Mouse (Mus musculus) heart, postnatal 4 days (tissue): Measurements from ENCODE around the gene Ppp5c. TPM values are rescaled to one million over a fixed set of nuclear protein-coding genes. Genes with fewer than 3 reads are reported as not detected.

Experiments used
- DNase-seq: peaks from one replicate; pipeline ENCODE4 v3.0.0; 2021
- total RNA-seq, 2 experiments: library from RNA; stranded (reverse); gene quantifications; 2 replicates each; pipeline ENCODE4 v1.2.3; 2021

Ppp5c gene
- total RNA-seq, 2 experiments from 2014 or later, result 109 TPM

GRCm38 (mm10) chr7:16980348-16980747, 47.4 kb downstream of the Ppp5c start:
- peak; percentile 54 for DNase-seq

- no peak for DNase-seq
Observed at GRCm38 (mm10) chr7:16978593-16978992, 49.1 kb downstream of the Ppp5c start.

- no peak for DNase-seq
Observed at GRCm38 (mm10) chr7:16978173-16978572, 49.6 kb downstream of the Ppp5c start.

GRCm38 (mm10) chr7:16976298-16976697, 51.4 kb downstream of the Ppp5c start:
- DNase-seq, result no peak

GRCm38 (mm10) chr7:16974018-16974417, 53.7 kb downstream of the Ppp5c start:
- DNase-seq, result peak; percentile 59

GRCm38 (mm10) chr7:16971160-16971559, 56.6 kb downstream of the Ppp5c start:
- no peak for DNase-seq

GRCm38 (mm10) chr7:16968414-16968813, 59.3 kb downstream of the Ppp5c start:
- DNase-seq, result no peak

- no peak for DNase-seq
Observed at GRCm38 (mm10) chr7:16961678-16962077, 66.0 kb downstream of the Ppp5c start.

GRCm38 (mm10) chr7:16959539-16960187, 68.1 kb downstream of the Ppp5c start, which contains the start of gene Pnmal1:
Gene Pnmal1, plus strand, starts transcription at chr7:16959679.
- peak; percentile 41 for DNase-seq

- DNase-seq, result no peak
Observed at GRCm38 (mm10) chr7:16956410-16957265, 71.1 kb downstream of the Ppp5c start.

- no peak for DNase-seq
Observed at GRCm38 (mm10) chr7:16955712-16956111, 72.0 kb downstream of the Ppp5c start.

Other genes with a start within 250 kb of the Ppp5c start
- gene Slc1a5, start 246.6 kb downstream of the Ppp5c start, total RNA-seq, result 10 to 100 TPM; 28.4 to 28.7 TPM
- 10 to 100 TPM; 87.0 to 99.9 TPM for gene Strn4, start 212.0 kb downstream of the Ppp5c start, total RNA-seq
- 10 to 100 TPM; 45.0 to 49.2 TPM for gene Fkrp, start 211.2 kb downstream of the Ppp5c start, total RNA-seq
- gene Prkd2, start 185.0 kb downstream of the Ppp5c start, total RNA-seq, result 10 to 100 TPM; 23.0 to 23.4 TPM
- 10 to 100 TPM; 45.2 to 48.6 TPM for gene Dact3, start 152.6 kb downstream of the Ppp5c start, total RNA-seq
- gene Gng8, start 136.1 kb downstream of the Ppp5c start, total RNA-seq, result 1 to 10 TPM; 1.4 to 1.8 TPM
- 1 to 10 TPM; 1.9 to 2.7 TPM for gene Ptgir, start 121.4 kb downstream of the Ppp5c start, total RNA-seq
- 100 to 1,000 TPM; 309 to 310 TPM for gene Calm3, start 103.8 kb downstream of the Ppp5c start, total RNA-seq
- gene Pnmal2, start 83.2 kb downstream of the Ppp5c start, total RNA-seq, result 1 to 10 TPM; 6.3 to 7.3 TPM
- gene Pnmal1, start 68.2 kb downstream of the Ppp5c start, total RNA-seq, result not detected
- under 1 TPM in 1 of 2 experiments, not detected in 1; 0.05 TPM for gene Gm42372, start 44.8 kb downstream of the Ppp5c start, total RNA-seq
- gene Ccdc8, start 35.2 kb downstream of the Ppp5c start, total RNA-seq, result 10 to 100 TPM; 22.0 to 24.5 TPM
- gene Hif3a, start 34.5 kb upstream of the Ppp5c start, total RNA-seq, result 1 to 10 TPM; 3.1 to 3.8 TPM
- gene Psg16, start 46.1 kb upstream of the Ppp5c start, total RNA-seq, result under 1 TPM; 0.10 to 0.20 TPM
- not detected for gene Ceacam3, start 122.4 kb upstream of the Ppp5c start, total RNA-seq
- not detected for gene Psg29, start 175.6 kb upstream of the Ppp5c start, total RNA-seq